Mouse (Mus musculus) neutrophil, adult 5-6 weeks (primary cell): ENCODE results near the gene Ubr2. TPM values are rescaled to one million over a fixed set of nuclear protein-coding genes. Genes with fewer than 3 reads are reported as not detected.

Experiments
- ATAC-seq: fragments of 151-379, 151-347 bp; 2 replicates; pipeline ENCODE4 v1.8.0; 2017; ENCODE audit warnings: mild to moderate bottlenecking, moderate TSS enrichment; ENCODE audit not compliant: insufficient number of reproducible peaks, poor library complexity, low FRiP score, severe bottlenecking; ENCODE audit errors: extremely low read depth
- total RNA-seq: library from RNA; stranded (forward); fragments of 200-1000 nt; gene quantifications from 2 replicates; pipeline ENCODE4 v1.2.3, GENCODE M21; 2017

Gene Ubr2
- total RNA-seq, 1 experiment from 2014 or later: 70.2 TPM

DNA sequence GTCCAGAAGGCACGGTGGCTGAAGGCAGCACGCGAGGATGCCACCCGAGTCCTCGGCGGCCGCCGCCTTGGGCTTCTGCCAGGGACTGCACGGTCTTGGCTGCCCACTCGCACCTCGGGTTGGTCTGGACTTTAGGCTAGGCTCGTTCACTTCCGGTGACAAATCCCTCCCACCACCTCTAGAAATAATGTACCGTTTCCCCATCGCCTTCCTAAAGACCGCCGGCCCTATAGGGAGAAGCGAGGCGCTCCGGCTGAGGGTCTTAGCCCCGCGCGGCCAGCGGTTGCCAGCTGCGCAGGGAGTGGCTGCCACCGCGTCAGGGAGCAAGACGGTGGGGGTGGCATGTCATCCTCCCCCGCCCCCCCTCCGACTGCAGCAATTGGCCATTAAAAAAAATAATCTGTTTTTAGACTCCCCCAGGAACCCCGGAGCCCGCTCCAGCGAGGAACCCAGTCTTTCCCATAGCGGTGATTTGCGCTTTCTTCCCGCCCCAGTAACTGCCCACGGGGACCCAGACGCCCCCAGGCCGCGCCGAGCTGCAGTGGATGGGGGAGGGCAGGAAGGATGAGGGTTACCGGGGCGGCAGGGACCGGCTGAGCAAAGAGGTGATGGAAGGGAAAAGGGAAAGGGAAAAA is 120.8 kb downstream of the Ubr2 start:
- ATAC-seq: peak; percentile 3; the same call in 1 of the 2 replicates

- ATAC-seq: no peak
These were observed 121.7 kb downstream of the Ubr2 start for GRCm38 (mm10) chr17:46888511-46889212.

DNA sequence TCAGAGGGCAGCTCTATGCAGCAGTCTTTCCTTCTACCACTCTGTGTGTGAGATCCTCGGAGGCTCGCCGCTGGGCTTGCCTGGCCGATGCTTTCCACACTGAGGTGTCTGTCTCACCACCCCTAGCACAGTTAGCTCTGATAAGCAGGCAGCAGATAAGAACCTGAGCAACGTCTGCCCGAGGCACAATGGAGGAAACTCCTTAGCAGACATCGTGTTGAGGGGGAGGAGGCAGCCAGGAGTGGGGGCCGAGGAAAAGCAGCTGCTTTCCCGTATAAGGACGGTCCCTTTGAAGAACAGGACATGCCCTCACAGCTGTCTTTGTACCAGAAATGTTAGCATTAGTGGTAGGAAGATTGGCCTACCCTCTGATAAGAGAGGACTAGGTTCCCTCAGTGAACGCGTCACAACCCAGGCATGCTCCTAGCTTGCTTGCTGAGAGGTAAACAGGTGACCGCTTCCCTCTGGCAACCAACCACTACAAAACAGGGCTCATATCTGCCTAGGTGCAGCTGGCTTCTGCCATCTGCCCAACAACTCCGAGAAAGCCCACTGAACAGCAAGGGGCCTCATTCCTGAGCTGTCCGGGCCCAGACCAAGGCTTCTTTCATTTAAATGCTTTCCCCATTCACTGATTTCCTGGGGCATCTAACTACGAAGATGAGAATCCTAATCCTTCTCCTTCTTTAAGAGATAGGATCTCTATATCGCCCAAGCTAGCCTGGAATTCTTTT is 124.3 kb downstream of the Ubr2 start:
- no peak for ATAC-seq

DNA sequence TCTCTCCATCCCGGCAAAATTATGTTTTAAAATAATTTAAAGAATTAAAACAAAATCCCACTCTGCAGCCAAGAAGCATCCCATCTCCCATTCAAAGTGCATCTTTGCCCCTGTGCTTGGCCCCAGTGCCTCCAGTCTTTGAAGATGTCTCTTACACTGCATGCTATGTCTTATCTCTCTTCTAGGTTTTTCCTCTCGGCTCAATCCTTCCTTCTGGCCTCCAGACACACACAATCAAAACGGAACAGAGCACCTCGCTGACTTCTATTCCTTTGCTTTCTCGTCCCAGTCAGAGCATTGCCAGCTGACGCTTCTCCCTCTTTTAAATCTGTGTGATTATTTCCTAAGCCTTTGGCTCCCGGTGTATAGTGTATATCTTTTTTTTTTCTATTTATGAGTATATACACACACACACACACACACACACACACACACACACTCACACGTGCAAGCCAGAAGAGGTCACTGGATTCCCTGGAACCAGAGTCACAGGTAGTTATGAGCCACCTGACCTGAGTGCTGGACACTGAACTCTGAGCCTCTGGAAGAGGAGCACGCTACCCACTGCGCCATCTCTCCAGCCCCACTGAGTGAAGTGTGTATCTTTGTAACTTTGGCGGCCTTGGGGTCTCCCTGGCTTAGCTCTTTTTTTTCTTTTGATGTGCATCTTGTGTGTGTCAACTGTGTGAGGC is 125.0 kb downstream of the Ubr2 start:
- ATAC-seq: no peak

GRCm38 (mm10) chr17:46884766-46885165 is 125.6 kb downstream of the Ubr2 start:
- no peak for ATAC-seq

DNA sequence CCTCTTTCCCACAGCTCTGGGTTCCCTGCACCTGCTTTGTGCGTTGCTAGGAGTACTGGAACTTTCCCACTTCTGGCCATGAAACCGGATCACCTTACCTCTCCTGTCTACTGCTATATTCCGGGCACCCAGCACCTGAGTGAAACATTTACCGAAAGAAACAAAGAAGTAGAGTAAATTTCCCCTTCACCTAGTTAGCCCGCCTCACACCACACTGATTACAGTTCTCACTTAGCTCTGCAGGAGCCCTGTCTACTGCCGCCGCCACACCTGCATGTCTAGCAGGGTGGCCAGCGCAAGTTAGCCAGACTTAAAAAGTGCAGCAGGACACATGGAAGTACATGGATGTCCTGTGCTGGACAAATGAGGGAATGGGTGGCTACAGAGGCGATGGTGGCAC is 127.2 kb downstream of the Ubr2 start:
- ATAC-seq: no peak

DNA sequence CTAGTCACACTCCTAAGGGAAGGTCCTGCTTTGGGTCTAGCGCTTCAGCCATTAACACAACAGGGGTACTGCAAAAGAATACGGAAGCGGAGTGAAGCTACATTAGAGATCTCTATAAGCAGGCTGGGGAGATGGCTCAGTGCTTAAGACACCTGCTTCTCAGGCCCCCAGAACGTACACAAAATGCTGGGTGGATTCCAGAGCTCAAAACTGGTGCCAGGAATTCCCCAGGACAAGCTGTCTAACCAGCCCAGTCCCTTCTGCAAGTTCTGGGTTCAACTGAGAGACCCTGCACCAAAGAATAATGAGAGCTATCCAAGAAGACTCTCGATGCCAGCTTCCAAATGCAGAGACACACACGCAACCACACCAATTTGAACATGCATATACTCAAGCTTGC is 128.6 kb downstream of the Ubr2 start:
- ATAC-seq: no peak

DNA sequence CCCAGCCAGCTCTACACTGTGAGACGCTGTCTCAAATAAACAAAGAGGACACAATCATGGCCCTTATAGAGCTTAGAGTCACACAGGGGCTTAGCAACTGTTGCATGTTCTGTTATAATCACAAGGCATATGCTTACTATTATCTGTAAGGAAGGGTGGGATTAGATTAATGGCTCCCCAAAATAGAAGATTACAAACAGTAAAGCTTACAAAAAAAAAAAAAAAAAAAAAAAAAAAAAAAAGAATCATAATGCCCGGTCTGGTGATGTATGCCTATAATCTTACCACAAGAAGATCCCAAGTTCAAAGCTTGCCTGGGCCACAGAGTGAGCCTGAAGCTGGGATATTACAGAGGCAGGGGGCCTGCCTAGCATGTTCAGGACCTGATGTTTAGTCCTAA is 130.0 kb downstream of the Ubr2 start:
- ATAC-seq: no peak

GRCm38 (mm10) chr17:46879841-46880311 is 130.5 kb downstream of the Ubr2 start:
- no peak for ATAC-seq

Other genes starting within 250 kb of the Ubr2 start
- gene Ptcra, start 246.8 kb downstream of the Ubr2 start, total RNA-seq: 0.35 and 0.74 TPM in 2 replicates
- 4.8 and 5.6 TPM in 2 replicates for gene 2310039H08Rik, start 237.9 kb downstream of the Ubr2 start, total RNA-seq
- gene Rpl7l1, start 227.9 kb downstream of the Ubr2 start, total RNA-seq: 61.3 and 62.4 TPM in 2 replicates
- 41.3 and 43.6 TPM in 2 replicates for gene Bicral, start 152.1 kb downstream of the Ubr2 start, total RNA-seq
- 14.8 and 20.4 TPM in 2 replicates for gene Tbcc, start 119.9 kb downstream of the Ubr2 start, total RNA-seq
- not detected in 2 replicates for gene Prph2, start 100.1 kb downstream of the Ubr2 start, total RNA-seq